Mouse (Mus musculus): ENCODE results near the gene Farp1. TPM values are rescaled to one million over a fixed set of nuclear protein-coding genes. Genes with fewer than 3 reads are reported as not detected.

Gene Farp1
- polyA plus RNA-seq, 1 experiment from 2014 or later, result 22.5 TPM

DNA sequence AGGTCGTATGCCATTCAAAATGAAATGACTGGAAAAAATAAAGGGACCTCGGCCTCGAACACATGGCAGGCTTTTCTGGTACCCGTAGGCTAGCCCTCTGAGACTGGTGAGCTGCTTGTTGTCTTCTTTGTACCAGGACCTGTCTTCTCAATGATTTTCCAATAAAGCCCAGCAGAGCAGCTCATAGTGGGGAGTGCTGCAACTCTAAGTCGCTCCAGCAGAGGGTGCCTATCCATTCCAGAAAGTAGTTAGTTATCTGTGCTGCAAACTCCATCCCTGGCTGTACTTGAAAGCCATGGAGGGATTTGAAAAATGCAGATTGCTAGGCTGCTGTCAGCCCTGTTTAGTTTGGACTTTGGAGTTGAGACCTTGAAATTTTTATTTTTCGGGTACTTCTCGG lies 224.8 kb downstream of the Farp1 start:
- no peaks in the 10 kb centered on the region for H3K27me3 ChIP-seq
- peaks cover 22% of the 10 kb centered on the region; the same call in 1 of the 2 replicates for H3K36me3 ChIP-seq
- H3K4me2 ChIP-seq (replicated peaks), result no peak overlapping the region
- WGBS, result 45% methylated on average over 7 of the region's 7 CpGs
- peaks cover 6% of the 10 kb centered on the region; the same call in 1 of the 2 replicates for H3K4me1 ChIP-seq (replicated peaks)
- 0 out of 2 replicates have a peak overlapping the region, but pooled peaks have one; percentile 16 for H3K27ac ChIP-seq
- no peaks in the 10 kb centered on the region for H3K9me3 ChIP-seq
- H3K4me3 ChIP-seq (replicated peaks), result no peak overlapping the region
- no peak overlapping the region for H3K9ac ChIP-seq (replicated peaks)
- peak; percentile 29 for ATAC-seq

DNA sequence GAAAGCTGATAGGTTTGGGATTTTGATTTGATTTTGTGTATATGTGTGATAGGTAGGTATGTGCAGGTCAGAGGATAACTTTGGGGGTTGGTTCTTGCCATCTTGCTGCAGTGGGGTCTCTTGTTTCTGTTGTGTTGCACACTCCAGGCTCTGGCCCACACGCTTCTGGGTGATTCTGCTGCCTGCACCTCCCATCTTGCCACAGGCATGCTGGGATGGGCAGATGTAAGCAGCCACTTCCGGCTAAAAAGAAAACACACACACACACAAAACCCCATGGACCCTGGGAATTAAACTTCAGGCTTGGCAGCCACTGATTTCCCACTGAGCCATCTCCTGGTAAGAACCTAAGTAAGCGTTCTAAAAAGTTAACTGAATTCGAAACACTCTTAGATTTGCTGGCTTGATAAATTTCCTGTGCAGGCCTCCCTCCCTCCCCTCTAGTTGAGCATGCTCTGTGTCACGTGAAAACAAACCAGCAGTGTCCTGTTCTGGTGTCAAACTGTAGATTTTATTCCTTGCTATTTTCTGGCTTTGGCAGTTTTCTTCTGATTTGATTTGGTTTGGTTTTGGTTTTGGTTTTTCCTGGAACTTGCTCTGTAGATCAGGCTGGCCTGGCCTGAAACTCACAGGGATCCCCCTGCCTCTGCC lies 226.4 kb downstream of the Farp1 start:
- ATAC-seq, result no peak
- H3K9me3 ChIP-seq, result no peaks in the 10 kb centered on the region
- 84% methylated on average over 5 of the region's 5 CpGs for WGBS

DNA sequence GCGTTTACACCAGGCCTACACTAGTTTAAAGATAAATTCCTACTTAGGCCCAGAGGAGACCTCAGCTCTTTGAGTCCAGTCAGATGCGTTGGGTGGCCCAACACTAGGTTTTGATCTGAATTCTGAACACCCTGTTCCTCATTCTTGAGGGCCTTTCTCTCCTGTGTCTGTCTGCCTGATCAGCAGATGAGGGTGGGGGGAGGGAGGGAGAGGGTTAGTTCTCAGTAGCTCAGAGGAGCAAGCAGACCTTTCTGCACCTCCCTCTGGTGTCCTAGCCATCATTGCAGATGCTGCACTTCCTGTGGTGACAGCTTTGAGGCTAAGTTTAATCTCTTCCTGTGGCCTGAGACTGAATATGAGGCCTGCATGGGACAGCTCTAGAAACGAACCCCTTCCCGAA lies 227.6 kb downstream of the Farp1 start:
- Histone ChIP-seq H3K36me3 (peaks cover 14% of the 10 kb centered on the region), H3K27ac (no peak overlapping the region), H3K9ac (replicated peaks) (no peak overlapping the region), H3K27me3 (no peaks in the 10 kb centered on the region), H3K4me3 (replicated peaks) (no peak overlapping the region), H3K9me3 (no peaks in the 10 kb centered on the region), H3K4me1 (replicated peaks) (peaks cover 6% of the 10 kb centered on the region; the same call in 1 of the 2 replicates), H3K4me2 (replicated peaks) (no peak overlapping the region)
- WGBS, result 69% methylated on average over 4 of the region's 4 CpGs
- ATAC-seq, result no peak

More for the DNA sequence above, 226.4 kb downstream of the Farp1 start:
- Histone ChIP-seq H3K9ac (replicated peaks) (no peak overlapping the region), H3K27ac (no peak overlapping the region), H3K4me1 (replicated peaks) (peaks cover 6% of the 10 kb centered on the region; the same call in 1 of the 2 replicates), H3K36me3 (peaks cover 16% of the 10 kb centered on the region), H3K27me3 (no peaks in the 10 kb centered on the region), H3K4me3 (replicated peaks) (no peak overlapping the region), H3K4me2 (replicated peaks) (no peak overlapping the region)

DNA sequence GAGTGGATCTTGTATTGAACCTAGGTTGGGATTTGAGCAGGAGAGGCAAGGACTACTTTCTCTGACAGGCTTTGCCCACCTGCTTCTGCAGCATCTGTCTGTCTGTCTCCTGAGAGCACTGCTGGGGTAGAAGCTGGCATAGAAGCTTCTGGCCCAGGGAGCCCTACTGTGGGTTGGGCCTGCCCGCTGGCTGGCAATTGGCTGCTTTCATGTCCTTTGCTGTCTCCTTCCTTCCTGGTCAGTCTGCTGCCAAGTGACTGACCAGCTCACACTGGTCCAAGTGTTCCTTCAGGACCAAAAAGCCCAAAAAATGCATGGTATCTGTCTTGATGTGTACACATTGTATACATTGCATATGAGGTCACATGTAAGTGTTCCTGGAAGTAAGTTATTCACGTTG lies 228.9 kb downstream of the Farp1 start:
- H3K36me3 ChIP-seq, result peaks cover 6% of the 10 kb centered on the region
- no peak for ATAC-seq
- WGBS, result 82% methylated on average over 2 of the region's 2 CpGs
- H3K4me3 ChIP-seq (replicated peaks), result no peak overlapping the region
- peaks cover 6% of the 10 kb centered on the region; the same call in 1 of the 2 replicates for H3K4me1 ChIP-seq (replicated peaks)
- H3K27me3 ChIP-seq, result no peaks in the 10 kb centered on the region
- H3K27ac ChIP-seq, result no peak overlapping the region
- no peaks in the 10 kb centered on the region for H3K9me3 ChIP-seq
- no peak overlapping the region for H3K9ac ChIP-seq (replicated peaks)
- H3K4me2 ChIP-seq (replicated peaks), result no peak overlapping the region

DNA sequence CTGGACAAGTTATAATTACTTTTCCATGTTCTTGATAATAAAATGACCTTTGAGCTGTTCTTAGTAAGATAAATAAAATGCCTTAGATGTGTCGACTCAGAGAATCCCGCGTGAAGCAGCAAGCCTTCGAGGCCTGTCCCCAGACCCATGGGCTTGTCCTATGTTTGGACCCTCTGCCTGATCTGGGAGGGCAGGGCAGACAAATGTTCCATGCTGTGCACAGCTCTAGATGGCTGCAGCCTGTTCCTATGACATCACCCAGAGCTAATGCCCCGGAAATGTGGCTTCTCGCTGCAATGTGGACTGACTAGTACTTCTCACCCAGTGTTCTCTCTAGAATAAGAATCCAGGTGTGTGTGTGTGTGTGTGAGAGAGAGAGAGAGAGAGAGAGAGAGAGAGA lies 229.5 kb downstream of the Farp1 start:
- H3K27me3 ChIP-seq, result no peaks in the 10 kb centered on the region
- no peak overlapping the region for H3K4me3 ChIP-seq (replicated peaks)
- peaks cover 3% of the 10 kb centered on the region; the same call in 1 of the 2 replicates for H3K4me1 ChIP-seq (replicated peaks)
- no peak for ATAC-seq
- no peaks in the 10 kb centered on the region for H3K9me3 ChIP-seq
- 89% methylated on average over 6 of the region's 6 CpGs for WGBS
- no peak overlapping the region for H3K9ac ChIP-seq (replicated peaks)
- H3K36me3 ChIP-seq, result peaks cover 6% of the 10 kb centered on the region
- H3K4me2 ChIP-seq (replicated peaks), result no peak overlapping the region
- H3K27ac ChIP-seq, result no peak overlapping the region

DNA sequence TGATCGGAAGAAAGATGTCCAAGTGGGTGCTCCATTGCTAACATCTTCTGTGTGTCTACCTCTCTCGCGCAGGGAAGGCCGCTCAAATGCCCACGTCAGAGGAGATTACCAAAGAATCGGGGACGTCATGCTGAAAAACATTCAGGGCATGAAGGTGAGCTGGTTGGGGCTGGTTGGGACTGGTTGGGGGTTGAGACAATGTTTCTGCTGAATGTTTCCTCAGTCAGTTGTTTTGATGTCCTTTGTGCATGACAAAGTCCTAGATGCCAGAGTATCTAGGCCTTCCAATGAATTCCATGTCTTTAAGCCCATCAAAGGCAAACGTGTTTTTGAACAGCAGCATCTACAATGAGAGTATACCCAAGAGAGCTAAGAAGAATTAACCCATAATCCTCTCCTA lies 232.8 kb downstream of the Farp1 start:
- Histone ChIP-seq H3K36me3 (peaks cover 31% of the 10 kb centered on the region), H3K27ac (no peak overlapping the region), H3K4me3 (replicated peaks) (no peak overlapping the region), H3K27me3 (no peaks in the 10 kb centered on the region), H3K9ac (replicated peaks) (no peak overlapping the region), H3K4me1 (replicated peaks) (no peaks in the 10 kb centered on the region), H3K4me2 (replicated peaks) (no peak overlapping the region), H3K9me3 (no peaks in the 10 kb centered on the region)
- ATAC-seq, result no peak
- WGBS, result 68% methylated on average over 8 of the region's 8 CpGs

DNA sequence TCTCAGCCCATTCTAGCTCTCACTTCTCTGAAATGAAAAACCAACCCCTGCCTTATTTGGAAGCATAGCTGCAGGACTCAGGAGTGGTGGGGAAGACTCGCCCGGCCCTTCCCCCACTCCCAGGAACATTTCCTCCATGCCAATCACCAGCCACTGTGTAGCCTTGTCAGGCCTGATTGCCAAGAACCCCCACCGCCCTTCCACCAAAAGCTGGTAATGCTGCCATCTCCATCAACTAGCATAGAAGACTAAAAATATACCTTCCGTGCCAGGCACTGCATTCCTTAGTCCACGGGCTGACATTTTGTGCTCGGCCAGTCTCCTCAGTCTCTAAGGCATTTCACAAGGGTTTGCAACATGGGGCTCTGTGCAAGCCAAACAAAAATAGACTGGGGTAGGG lies 235.5 kb downstream of the Farp1 start:
- Histone ChIP-seq H3K4me3 (replicated peaks) (no peak overlapping the region), H3K4me1 (replicated peaks) (no peaks in the 10 kb centered on the region), H3K27me3 (no peaks in the 10 kb centered on the region), H3K9ac (replicated peaks) (no peak overlapping the region), H3K27ac (no peak overlapping the region), H3K9me3 (no peaks in the 10 kb centered on the region), H3K4me2 (replicated peaks) (no peak overlapping the region), H3K36me3 (peaks cover 56% of the 10 kb centered on the region)
- no peak for ATAC-seq
- WGBS, result 88% methylated on average over 6 of the region's 6 CpGs

DNA sequence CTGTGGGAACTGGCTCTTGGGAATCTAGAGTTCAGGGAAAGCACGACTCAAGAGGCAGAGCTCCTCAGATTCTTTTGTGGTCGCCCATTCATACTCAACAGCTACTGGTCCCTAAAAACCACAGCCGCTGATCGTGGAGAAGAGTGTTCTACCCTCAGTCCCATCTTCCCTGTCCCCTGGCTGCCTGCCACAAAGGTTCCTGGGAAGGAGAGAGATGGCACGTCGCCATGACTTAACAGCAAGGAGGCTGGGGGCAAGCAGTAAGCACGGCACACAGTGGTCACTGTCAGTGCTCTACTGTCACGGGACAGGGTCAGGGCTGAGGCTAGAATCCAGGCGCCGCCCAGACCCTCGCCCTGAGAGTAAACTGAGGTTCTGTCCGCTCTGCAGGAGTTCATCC lies 240.0 kb downstream of the Farp1 start:
- no peak overlapping the region for H3K4me2 ChIP-seq (replicated peaks)
- peaks cover 76% of the 10 kb centered on the region for H3K36me3 ChIP-seq
- no peaks in the 10 kb centered on the region for H3K27me3 ChIP-seq
- ATAC-seq, result no peak
- no peaks in the 10 kb centered on the region for H3K9me3 ChIP-seq
- 88% methylated on average over 12 of the region's 12 CpGs for WGBS
- no peak overlapping the region for H3K4me3 ChIP-seq (replicated peaks)
- H3K4me1 ChIP-seq (replicated peaks), result no peaks in the 10 kb centered on the region
- no peak overlapping the region for H3K27ac ChIP-seq
- no peak overlapping the region for H3K9ac ChIP-seq (replicated peaks)

DNA sequence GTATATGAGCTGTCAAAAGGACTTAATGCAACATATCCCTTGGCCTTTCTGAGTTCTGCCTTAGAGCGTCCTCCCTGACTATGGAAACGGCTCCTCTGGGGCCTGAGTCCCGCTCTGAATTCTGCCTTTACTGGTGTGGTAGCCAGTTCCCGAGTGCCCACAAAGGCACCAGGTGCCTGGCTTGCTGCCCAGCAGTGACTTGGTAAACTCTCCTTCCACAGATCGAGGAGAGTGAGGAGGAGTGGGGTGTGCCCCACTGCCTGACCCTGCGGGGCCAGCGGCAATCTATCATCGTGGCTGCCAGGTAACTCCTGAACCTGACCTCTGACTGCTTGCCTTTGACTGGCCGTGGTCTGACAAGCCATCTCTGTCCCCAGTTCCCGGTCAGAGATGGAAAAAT lies 241.0 kb downstream of the Farp1 start:
- peaks cover 79% of the 10 kb centered on the region for H3K36me3 ChIP-seq
- no peak overlapping the region for H3K9ac ChIP-seq (replicated peaks)
- WGBS, result 93% methylated on average over 10 of the region's 10 CpGs

DNA sequence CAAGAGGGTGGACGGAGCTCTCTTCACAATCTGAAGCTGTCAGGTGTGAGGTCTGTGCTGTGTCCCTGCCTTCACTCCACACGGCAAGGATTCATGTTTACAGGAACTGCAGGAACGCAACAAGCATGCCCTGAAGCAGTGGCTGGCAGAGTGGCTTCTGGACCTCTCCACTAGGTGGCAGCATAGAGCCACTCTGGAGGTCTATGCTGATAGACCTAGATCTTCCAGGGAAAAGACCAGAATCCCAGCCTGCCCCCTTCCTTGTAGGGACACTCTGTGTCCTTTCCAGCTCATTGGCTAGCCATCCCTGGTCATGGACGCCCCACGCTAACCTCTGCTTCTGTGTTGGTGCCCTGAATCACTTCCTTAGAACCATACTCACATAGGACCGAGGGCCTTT lies 244.1 kb downstream of the Farp1 start:
- Histone ChIP-seq H3K36me3 (peaks cover 79% of the 10 kb centered on the region), H3K27ac (no peak overlapping the region), H3K9me3 (no peaks in the 10 kb centered on the region), H3K27me3 (no peaks in the 10 kb centered on the region), H3K9ac (replicated peaks) (no peak overlapping the region), H3K4me1 (replicated peaks) (no peaks in the 10 kb centered on the region), H3K4me3 (replicated peaks) (no peak overlapping the region), H3K4me2 (replicated peaks) (no peak overlapping the region)
- WGBS, result 37% methylated on average over 6 of the region's 6 CpGs
- peak; percentile 62 for ATAC-seq

More for the DNA sequence above, 241.0 kb downstream of the Farp1 start:
- Histone ChIP-seq H3K4me2 (replicated peaks) (no peak overlapping the region), H3K4me3 (replicated peaks) (no peak overlapping the region), H3K27ac (no peak overlapping the region), H3K27me3 (no peaks in the 10 kb centered on the region), H3K9me3 (no peaks in the 10 kb centered on the region), H3K4me1 (replicated peaks) (no peaks in the 10 kb centered on the region)
- no peak for ATAC-seq

DNA sequence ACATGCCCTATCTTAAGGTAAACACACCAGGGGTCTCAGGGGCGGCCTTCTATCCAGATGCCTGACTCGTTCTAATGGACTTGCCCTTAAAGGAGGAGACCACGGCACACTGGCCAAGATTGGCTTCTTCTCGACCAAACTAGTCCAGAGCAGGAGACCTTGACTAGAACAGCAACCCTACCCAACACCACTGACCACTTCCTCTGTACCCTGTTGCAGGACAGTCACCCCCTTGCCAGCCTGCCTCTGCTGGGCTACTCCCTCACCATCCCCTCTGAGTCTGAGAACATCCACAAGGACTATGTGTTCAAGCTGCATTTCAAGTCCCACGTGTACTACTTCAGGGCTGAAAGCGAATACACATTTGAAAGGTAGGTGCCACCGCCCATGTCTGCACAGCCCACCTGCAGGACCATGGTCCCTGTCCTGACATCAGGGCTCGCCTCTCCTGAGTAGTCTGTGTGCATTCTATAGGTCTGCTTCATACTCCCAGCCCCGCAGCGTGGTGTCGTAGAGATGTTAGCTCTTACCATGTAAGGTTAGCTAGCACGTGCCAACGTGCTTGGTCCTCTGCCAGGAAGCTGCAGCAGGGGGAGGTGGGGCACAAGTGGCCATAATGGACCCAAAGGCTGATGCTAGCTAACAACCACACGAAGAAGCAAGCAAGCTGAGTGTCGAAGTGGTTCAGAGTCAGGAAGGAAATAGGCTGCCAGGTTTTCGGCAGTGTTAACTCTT lies 245.8 kb downstream of the Farp1 start:
- ATAC-seq, result no peak
- no peak overlapping the region for H3K4me3 ChIP-seq (replicated peaks)
- H3K36me3 ChIP-seq, result peaks cover 76% of the 10 kb centered on the region
- 88% methylated on average over 16 of the region's 16 CpGs for WGBS
- no peaks in the 10 kb centered on the region for H3K9me3 ChIP-seq
- H3K4me2 ChIP-seq (replicated peaks), result no peak overlapping the region
- H3K27me3 ChIP-seq, result no peaks in the 10 kb centered on the region
- H3K9ac ChIP-seq (replicated peaks), result no peak overlapping the region
- no peaks in the 10 kb centered on the region for H3K4me1 ChIP-seq (replicated peaks)
- H3K27ac ChIP-seq, result no peak overlapping the region

DNA sequence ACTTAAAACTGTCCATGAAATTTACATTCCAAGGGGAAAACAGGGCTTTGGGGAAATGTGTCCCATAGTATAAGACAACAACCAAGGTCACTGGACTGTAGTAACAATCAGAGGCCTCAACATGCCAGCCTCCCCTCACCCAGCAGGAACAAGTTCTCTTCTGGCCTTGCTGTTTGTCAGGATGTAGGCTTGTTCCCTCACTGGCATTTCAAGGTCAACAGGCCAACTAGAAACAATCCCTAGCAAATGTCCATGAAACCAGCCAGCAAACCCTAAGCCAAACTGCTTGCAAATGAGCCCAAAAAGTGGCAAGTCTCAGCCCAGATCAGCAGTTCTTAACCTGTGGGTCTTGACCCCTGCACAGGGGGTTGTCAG lies 246.3 kb downstream of the Farp1 start:
- no peaks in the 10 kb centered on the region for H3K4me1 ChIP-seq (replicated peaks)
- H3K27me3 ChIP-seq, result no peaks in the 10 kb centered on the region
- no peak overlapping the region for H3K4me3 ChIP-seq (replicated peaks)
- H3K9ac ChIP-seq (replicated peaks), result no peak overlapping the region
- H3K4me2 ChIP-seq (replicated peaks), result no peak overlapping the region
- no peaks in the 10 kb centered on the region for H3K9me3 ChIP-seq
- H3K36me3 ChIP-seq, result peaks cover 76% of the 10 kb centered on the region
- ATAC-seq, result no peak
- H3K27ac ChIP-seq, result no peak overlapping the region

All from midbrain, embryonic 13.5 days (tissue).